Mouse (Mus musculus): ENCODE data around the gene Jmjd4.

Gene Jmjd4

DNA sequence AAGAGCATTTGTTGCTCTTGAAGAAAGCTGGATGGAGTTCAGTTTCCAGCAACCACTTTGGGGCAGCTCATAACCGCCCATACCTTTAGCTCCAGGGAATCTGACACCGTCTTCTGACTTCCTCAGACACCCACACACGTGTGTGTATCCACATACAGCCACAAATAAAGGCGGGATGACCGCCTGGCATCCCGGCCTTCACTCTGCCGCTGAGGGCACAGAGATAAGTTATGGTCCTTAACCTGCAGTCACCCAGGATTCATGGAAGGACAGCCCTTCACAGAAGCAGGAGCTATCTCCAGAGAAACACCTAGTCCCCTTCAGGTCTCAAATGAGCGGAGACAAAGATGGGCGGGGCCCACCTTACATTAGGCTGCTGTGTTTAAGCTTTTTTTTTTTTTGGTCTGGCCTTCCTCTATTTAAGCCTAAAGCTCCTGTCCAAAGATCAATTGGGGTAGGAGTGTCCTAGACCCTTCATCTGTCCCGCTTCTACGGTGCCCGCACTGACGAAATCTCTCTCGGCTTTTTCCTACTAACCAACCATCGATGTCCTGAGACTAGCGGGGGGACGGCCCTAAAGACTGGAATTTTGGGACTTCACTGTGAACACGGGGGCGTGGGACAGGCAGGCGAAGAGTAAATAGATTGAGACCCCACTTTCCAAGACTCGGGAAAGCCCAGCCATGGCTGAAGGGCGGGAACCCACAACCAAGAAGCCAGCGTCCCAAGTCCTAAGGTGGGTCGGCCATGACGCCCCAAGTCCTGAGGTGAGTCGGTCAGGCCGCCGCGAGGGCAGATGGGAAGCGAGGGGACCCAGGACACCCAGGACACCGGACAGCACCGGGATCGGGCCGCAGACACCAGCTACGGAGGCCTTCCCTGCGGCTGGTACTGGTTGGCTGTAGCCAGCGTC lies 21.8 kb downstream of the Jmjd4 start:
- no peak for DNase-seq (ENCODE audit: low spot score in 2 of 2)

DNA sequence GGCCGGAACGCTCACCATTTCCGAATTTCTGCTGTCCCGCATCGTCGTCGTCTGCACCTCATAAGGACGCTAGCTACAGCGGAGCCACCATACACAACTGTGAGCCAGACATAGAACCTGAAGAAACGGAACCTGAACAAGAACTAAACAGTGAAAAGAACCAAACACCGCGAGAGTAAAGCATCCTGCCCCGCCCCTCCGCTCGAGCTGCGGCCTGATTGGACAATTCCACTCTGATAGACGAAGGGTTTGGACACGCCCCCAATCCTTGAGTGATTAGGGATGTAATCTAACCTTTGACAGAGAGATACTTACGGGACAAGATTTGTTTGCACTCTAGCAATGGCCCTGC lies 22.5 kb downstream of the Jmjd4 start, which contains the start of gene Zfp867:
Zfp867 (minus strand) TSS at position 149 of the 352 bp plus-strand sequence.
- DNase-seq (ENCODE audit: low spot score in 2 of 2): peak; percentile 74 to 81

DNA sequence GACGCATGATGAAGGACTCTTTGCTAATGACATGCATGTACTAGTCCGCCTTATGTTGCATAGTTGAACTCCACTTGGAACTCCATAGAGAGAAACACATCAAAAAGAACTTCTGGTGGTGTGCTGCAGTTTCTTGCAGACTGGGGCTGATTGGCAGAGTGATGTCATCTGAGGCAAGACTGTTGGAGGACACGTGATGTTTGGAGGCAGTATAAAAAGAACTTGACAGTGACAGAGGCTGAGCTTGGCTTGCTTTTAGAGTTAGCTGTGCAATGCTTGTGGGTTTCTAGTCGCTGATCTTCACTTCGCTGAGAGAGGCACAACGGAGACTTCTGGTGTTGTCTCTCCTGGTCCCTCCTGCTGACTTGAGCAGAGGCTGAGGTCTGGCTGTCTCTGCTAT lies 27.4 kb downstream of the Jmjd4 start:
- no peak for DNase-seq (ENCODE audit: low spot score in 2 of 2)

DNA sequence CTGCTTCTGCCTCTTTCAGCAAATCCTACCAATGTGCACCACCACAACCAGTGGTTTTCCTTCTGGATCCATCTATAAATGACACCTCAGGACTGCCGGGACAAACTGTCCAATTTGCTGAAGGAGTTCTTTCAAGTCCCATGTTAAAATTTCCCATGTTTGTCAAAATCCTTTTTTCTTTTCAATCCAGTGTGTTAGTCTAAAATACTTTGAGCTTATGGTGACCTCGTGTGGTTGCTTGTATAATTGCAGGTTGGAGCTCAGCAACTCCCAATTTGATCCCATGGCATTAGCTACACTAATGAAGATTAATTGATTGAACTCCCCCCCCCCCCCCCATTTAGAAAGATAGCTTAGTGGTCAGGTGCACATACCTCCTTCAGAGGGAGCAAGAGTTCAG lies 33.4 kb downstream of the Jmjd4 start:
- peak in 1 of 2 experiments; percentile 32 for DNase-seq (ENCODE audit: low spot score in 2 of 2)

DNA sequence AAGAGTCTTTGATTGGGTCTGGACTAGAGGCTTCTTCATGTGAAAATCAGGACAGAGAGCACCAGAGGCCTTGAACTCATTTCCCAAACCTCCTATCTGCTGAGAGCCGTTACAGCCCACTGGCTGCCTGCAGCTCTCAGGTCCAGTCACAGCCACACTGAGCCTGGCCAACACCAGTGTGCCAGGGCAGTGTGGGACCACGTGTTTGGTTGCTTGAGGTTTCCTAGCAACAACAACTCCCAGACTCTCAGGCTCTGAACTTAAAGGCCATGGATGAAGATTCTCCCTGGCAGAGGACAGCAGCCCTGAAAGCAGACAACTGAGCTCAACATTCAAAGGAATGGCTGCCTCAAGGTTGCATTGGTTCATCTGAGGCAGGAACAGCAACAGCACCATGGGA lies 35.8 kb downstream of the Jmjd4 start:
- no peak for DNase-seq (ENCODE audit: low spot score in 2 of 2)

DNA sequence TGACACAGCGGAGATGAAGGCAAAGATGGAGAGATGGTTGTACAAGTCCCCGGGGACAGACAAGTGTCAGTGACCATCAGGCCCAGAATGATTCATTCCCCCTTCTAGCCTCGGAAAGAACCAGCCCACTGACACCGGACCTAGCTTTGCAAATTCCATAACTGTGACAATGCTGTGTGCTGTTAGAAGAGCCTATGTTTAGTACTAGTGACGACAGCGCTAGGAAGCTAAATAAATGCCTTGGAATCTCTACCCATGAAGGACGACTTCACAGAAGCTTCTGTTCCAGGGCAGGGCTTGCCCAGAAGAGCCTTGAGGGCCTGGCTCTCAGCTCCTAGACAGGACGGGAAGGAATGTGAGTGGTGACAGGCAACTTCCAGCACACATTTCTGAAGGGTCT lies 36.4 kb downstream of the Jmjd4 start:
- no peak for DNase-seq (ENCODE audit: low spot score in 2 of 2)

DNA sequence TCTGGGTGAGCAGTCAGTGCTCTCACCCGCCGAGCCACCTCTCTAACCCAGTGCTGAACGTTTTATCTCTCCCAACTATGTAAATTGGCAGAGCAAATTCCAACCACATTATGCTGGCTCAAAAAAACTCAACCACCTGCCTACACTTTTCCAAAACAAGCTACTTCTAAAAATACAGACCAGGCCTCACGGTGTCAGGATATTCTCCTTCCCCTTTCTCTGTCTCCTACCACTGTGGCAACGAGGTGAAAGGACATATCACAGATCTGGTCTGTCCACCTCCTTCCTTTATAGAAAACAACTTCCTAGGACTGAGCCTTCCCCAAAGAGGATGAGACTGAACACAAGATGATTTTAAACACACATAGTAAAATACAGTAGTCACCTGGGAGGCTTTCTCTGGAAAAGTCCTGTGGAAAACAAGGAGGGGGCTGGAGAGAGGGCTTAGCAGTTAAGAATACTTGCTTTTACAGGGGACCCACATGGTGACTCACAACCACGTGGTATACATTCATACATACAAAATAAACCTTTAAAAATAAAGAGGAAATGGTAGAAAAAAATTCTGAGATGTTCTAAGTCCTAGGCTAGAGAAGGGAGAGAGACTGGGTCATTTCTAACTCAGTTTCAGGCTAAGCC lies 46.9 kb downstream of the Jmjd4 start:
- no peak for DNase-seq (ENCODE audit: low spot score in 2 of 2)

DNA sequence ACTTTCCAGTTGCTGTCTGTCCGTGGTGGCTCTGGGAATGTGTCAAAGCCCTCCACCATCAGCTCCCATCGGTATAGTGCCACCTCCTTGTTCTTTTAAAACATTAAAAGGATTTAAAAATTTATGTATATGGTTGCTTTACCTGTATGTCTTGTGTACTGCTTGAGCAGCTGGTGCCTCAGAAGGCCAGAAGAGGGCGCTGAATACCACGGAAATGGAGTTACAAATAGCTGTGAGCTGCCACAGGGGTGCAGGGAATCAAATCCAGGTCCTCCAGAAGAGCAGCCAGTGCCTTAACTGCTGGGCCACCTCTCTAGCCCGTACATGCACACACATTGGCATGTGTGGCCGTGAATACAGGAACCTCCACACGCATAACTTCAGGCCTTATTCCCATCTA lies 47.9 kb downstream of the Jmjd4 start:
- DNase-seq (ENCODE audit: low spot score in 2 of 2): no peak

DNA sequence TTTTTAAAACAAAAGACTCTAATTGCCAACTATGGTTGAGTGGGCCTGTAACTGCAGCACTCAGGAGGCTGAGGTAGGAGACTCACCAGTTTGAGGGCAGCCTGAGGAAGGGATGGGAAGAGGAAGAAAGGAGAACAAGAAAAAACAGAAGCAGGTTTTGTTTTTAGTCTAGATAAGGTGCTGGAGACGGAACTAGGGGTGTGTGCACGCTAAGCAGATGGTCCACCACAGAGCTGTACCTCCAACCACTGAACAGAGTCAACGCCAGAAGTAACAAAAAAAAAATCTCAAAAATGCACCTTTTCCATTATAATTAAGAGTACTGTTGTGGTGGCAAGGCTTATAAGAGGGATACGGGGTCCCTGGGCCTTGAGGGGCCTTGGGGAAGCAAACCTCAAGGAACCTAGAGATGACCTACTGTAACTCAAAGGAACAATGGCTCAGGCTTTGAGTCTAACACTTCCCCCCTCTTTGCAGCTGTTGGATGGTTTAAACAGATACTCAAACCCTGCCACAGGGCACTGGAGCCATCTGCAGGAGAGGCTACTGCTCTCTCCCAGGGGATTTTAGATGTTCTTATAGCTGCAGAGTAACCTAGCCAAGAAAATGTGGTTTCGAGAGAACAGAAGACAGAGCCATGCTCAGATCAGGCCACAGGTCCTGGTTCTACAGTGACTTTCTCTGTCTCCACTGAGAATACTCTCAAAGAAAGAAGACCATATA lies 52.3 kb downstream of the Jmjd4 start:
- no peak for DNase-seq (ENCODE audit: low spot score in 2 of 2)

DNA sequence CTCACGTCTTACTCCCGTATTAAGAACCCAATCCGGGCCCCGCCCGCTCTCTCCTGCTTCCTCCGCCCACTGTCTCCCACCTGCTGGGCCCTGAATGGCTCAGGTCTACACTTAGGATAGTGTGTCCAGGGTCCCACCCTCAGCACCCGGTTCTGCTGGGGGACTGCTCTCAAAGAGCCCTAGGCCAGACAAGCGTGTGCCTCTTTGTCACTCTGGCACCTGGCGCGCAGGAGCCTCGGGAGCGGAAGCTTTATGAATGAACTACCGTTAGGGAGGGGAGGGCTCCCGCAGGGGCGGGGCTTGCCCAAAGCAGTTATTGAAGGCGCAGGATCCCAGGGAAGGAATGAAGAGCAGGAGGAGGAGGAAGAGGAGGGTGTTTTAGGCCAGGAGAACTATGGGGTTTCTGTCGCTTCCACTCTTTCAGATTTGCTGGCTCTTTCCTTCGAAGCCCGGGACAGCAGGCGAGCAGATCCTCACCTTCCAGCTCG lies 55.5 kb downstream of the Jmjd4 start:
- peak; percentile 66 to 72 for DNase-seq (ENCODE audit: low spot score in 2 of 2)

DNA sequence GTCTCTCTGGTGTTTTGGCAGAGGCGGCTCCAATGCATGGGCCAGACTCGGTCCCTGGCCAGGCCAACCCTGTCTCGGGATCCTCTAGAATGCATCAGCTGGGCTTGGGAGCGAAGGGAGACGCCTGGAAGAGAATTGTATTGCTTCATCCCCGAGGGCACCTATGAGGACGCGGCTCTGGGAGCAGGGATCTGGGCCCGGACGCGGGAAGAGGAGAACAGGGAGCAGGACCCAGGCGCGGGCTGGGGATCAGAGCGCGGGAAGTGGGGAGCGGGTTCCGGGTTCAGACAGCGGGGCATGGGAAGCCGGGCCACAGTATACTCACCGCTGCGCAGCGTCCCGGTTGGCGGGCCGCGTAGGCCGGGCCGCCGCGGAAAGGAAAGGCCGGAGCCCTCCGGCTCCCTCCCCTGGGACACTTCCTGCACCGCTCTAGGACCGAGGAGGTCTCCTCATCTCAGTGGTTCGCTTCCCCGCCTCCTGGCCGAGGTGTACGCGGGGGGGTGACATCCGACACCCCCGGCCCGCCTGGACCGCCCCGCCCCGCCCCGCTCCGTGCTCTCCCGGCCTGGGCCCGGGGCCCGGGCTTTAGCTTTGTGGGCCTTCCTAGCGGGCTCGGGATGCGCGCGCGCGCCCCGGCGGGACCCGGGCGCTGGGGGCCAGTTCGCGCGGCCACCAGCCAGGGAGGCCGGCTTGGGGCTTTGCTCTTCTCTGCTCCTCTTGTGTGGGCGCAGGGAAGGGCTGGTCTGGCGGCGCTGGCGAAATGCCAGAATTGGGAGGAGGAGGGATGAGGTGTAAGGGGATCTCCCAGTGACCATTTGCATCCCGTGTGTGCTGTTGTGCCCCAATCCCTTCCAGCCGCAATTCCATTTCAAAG lies 56.2 kb downstream of the Jmjd4 start:
- peak; percentile 53 to 63 for DNase-seq (ENCODE audit: low spot score in 2 of 2)

DNA sequence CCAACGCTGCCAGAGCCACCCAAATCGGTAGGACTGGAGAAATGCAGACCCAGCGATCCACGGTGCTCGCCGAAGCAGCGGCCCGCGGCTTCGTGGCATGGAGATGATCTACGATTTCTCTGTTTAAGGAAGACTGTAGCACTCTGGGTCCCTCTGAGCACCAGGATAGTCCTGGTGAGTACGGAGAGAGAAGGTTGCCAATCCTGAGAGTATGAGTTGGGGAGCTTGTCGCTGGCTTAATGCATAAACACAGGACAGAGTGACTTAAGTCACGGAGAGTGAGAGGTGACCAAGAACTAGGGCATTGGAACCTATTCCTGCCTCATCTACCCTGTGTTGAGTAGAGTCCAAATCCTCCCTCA lies 56.8 kb downstream of the Jmjd4 start:
- no peak for DNase-seq (ENCODE audit: low spot score in 2 of 2)
